Mouse (Mus musculus): ENCODE measurements around the gene Acvrl1. TPM values are rescaled to one million over a fixed set of nuclear protein-coding genes. Genes with fewer than 3 reads are reported as not detected.

Gene Acvrl1
- polyA plus RNA-seq, 1 experiment: 4.8 TPM

DNA sequence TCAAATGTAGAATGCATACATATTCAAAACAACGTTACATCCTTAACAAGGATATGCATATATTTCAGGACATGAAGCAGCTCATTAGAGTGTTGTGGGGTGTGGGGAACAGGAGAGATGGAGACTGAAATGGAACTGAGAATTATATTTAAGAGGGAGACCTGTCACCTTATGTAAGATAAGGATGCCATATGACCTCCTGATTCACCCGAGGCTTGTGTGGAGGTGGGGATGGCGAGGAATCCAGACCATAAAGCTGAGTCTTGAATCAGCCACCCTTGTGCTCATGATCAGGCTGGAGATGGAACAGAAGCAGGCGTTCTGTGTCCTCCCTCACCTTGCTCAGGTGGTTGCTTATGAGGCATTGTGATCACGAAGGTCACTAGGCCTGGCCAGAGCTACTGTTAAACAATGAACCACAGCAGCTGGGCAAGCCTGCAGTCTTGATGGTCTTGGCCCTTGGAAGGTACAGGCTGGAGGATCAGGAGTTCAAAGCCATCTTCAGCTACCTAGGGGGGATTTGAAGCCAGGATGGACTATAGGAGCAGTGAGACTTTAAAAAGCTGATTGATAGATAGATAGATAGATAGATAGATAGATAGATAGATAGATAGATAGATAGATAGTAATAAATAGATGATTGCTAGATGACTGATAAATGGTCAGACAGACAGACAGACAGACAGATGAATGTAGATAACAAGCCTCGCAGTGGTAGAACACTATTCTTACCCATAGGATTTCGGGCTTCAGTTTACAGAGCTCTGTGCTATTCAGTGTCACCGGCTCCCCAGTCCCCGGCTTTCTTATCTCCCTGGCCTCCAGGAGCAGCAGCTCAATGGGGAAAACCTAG, 23.3 kb downstream of the Acvrl1 start:
- no peaks in the 10 kb centered on the region for H3K4me1 ChIP-seq (ENCODE audit: control insufficient read depth, insufficient read depth, low read length)
- no peaks in the 10 kb centered on the region for H3K27me3 ChIP-seq (ENCODE audit: control insufficient read depth, insufficient read depth, low read length)
- no peak overlapping the region for H3K4me3 ChIP-seq (ENCODE audit: control insufficient read depth, low read depth, low read length)
- H3K36me3 ChIP-seq (ENCODE audit: control insufficient read depth, insufficient read depth, low read length): no peaks in the 10 kb centered on the region
- TF ChIP-seq POLR2A (IDR thresholded peaks at IDR 0.05; ENCODE audit: control insufficient read depth, low read depth, low read length): no peak
- TF ChIP-seq CTCF (IDR thresholded peaks at IDR 0.05; ENCODE audit: control insufficient read depth, insufficient read depth, insufficient replicate concordance, low read depth, low read length): no peak
- H3K27ac ChIP-seq (ENCODE audit: control insufficient read depth, insufficient read depth, low read depth, low read length): no peak overlapping the region

GRCm38 (mm10) chr15:101154700-101155616, 26.6 kb downstream of the Acvrl1 start:
- no peaks in the 10 kb centered on the region for H3K4me1 ChIP-seq (ENCODE audit: control insufficient read depth, insufficient read depth, low read length)
- no peak overlapping the region for H3K4me3 ChIP-seq (ENCODE audit: control insufficient read depth, low read depth, low read length)
- TF ChIP-seq CTCF (IDR thresholded peaks at IDR 0.05; ENCODE audit: control insufficient read depth, insufficient read depth, insufficient replicate concordance, low read depth, low read length) (no peak), POLR2A (IDR thresholded peaks at IDR 0.05; ENCODE audit: control insufficient read depth, low read depth, low read length) (no peak)
- H3K36me3 ChIP-seq (ENCODE audit: control insufficient read depth, insufficient read depth, low read length): no peaks in the 10 kb centered on the region
- H3K27ac ChIP-seq (ENCODE audit: control insufficient read depth, insufficient read depth, low read depth, low read length): no peak overlapping the region
- no peaks in the 10 kb centered on the region for H3K27me3 ChIP-seq (ENCODE audit: control insufficient read depth, insufficient read depth, low read length)

DNA sequence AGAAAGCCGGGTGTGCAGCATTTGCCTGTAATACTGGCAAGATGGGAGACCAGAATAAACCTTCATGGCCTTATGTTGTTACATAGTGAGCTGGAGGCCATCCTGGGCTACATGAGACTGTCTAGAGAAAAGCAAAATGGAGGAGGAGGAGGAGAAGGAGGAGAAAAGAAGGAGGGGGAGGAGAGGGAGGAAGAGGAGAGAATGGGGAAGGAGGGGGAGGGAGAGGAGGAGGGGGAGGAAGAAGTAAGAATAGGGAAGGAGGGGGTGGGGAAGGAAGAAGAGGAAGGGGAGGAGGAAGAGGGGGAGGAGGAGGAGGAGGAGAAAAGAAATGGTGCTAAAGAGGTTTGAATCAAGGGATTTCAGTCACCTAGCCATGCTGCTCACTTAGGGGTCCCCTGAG, 31.8 kb downstream of the Acvrl1 start:
- Histone ChIP-seq H3K27me3 (ENCODE audit: control insufficient read depth, insufficient read depth, low read length) (no peaks in the 10 kb centered on the region), H3K27ac (ENCODE audit: control insufficient read depth, insufficient read depth, low read depth, low read length) (no peak overlapping the region), H3K4me1 (ENCODE audit: control insufficient read depth, insufficient read depth, low read length) (no peaks in the 10 kb centered on the region), H3K4me3 (ENCODE audit: control insufficient read depth, low read depth, low read length) (no peak overlapping the region), H3K36me3 (ENCODE audit: control insufficient read depth, insufficient read depth, low read length) (no peaks in the 10 kb centered on the region)
- no peak for TF ChIP-seq POLR2A (IDR thresholded peaks at IDR 0.05; ENCODE audit: control insufficient read depth, low read depth, low read length)
- TF ChIP-seq CTCF (IDR thresholded peaks at IDR 0.05; ENCODE audit: control insufficient read depth, insufficient read depth, insufficient replicate concordance, low read depth, low read length): no peak

DNA sequence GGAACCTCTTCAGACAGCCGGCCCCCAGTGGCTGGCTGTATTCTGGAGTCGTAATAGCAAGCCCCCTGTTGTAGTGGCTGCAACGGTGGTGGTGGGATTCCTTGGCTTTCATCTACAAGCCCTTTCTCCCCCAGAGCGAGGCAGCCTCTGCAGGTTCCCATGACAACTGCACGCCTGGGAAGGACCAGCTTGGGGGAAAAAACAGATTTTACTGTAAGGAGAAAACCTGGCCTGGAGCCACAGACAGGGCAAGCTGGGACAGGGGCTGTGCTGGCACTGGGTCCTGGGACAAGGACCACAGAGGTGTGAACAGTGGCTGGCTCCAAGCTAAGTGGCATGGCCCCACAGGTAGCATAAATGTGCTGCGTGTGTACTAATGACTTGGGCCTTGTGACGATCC, 32.3 kb downstream of the Acvrl1 start:
- H3K4me3 ChIP-seq (ENCODE audit: control insufficient read depth, low read depth, low read length): no peak overlapping the region
- no peak for TF ChIP-seq POLR2A (IDR thresholded peaks at IDR 0.05; ENCODE audit: control insufficient read depth, low read depth, low read length)
- no peak for TF ChIP-seq CTCF (IDR thresholded peaks at IDR 0.05; ENCODE audit: control insufficient read depth, insufficient read depth, insufficient replicate concordance, low read depth, low read length)
- no peaks in the 10 kb centered on the region for H3K4me1 ChIP-seq (ENCODE audit: control insufficient read depth, insufficient read depth, low read length)
- H3K36me3 ChIP-seq (ENCODE audit: control insufficient read depth, insufficient read depth, low read length): no peaks in the 10 kb centered on the region
- H3K27ac ChIP-seq (ENCODE audit: control insufficient read depth, insufficient read depth, low read depth, low read length): no peak overlapping the region
- H3K27me3 ChIP-seq (ENCODE audit: control insufficient read depth, insufficient read depth, low read length): no peaks in the 10 kb centered on the region

DNA sequence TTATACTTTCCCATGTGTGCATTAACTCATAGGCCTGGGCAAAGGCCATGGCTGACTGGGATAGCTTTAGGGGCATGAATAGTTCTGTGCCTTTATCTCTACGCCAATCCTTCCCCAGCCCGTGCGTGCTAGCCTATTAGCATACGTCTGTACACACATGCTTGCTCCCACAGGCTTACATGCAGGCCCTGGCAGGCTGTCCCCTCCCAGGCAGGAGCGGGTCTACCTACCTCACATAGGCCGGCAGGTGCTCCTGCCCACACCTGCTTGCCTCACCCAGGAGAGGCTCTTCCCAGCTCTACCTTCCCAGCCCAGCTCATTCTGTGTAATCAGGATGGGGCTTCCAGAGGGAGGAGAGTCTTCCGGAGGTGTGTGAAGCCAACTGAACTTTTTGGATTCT, 33.2 kb downstream of the Acvrl1 start:
- Histone ChIP-seq H3K36me3 (ENCODE audit: control insufficient read depth, insufficient read depth, low read length) (no peaks in the 10 kb centered on the region), H3K27ac (ENCODE audit: control insufficient read depth, insufficient read depth, low read depth, low read length) (no peak overlapping the region), H3K4me3 (ENCODE audit: control insufficient read depth, low read depth, low read length) (no peak overlapping the region), H3K27me3 (ENCODE audit: control insufficient read depth, insufficient read depth, low read length) (no peaks in the 10 kb centered on the region), H3K4me1 (ENCODE audit: control insufficient read depth, insufficient read depth, low read length) (no peaks in the 10 kb centered on the region)
- no peak for TF ChIP-seq POLR2A (IDR thresholded peaks at IDR 0.05; ENCODE audit: control insufficient read depth, low read depth, low read length)
- no peak for TF ChIP-seq CTCF (IDR thresholded peaks at IDR 0.05; ENCODE audit: control insufficient read depth, insufficient read depth, insufficient replicate concordance, low read depth, low read length)

- Histone ChIP-seq H3K36me3 (ENCODE audit: control insufficient read depth, insufficient read depth, low read length) (no peaks in the 10 kb centered on the region), H3K4me1 (ENCODE audit: control insufficient read depth, insufficient read depth, low read length) (no peaks in the 10 kb centered on the region), H3K27me3 (ENCODE audit: control insufficient read depth, insufficient read depth, low read length) (no peaks in the 10 kb centered on the region), H3K27ac (ENCODE audit: control insufficient read depth, insufficient read depth, low read depth, low read length) (no peak overlapping the region), H3K4me3 (ENCODE audit: control insufficient read depth, low read depth, low read length) (no peak overlapping the region)
- TF ChIP-seq CTCF (IDR thresholded peaks at IDR 0.05; ENCODE audit: control insufficient read depth, insufficient read depth, insufficient replicate concordance, low read depth, low read length): no peak
- TF ChIP-seq POLR2A (IDR thresholded peaks at IDR 0.05; ENCODE audit: control insufficient read depth, low read depth, low read length): no peak
These were observed 34.7 kb downstream of the Acvrl1 start for GRCm38 (mm10) chr15:101163056-101163458.

GRCm38 (mm10) chr15:101163854-101164253, 35.5 kb downstream of the Acvrl1 start:
- H3K27me3 ChIP-seq (ENCODE audit: control insufficient read depth, insufficient read depth, low read length): no peaks in the 10 kb centered on the region
- H3K4me1 ChIP-seq (ENCODE audit: control insufficient read depth, insufficient read depth, low read length): no peaks in the 10 kb centered on the region
- H3K36me3 ChIP-seq (ENCODE audit: control insufficient read depth, insufficient read depth, low read length): no peaks in the 10 kb centered on the region
- no peak overlapping the region for H3K4me3 ChIP-seq (ENCODE audit: control insufficient read depth, low read depth, low read length)
- no peak overlapping the region for H3K27ac ChIP-seq (ENCODE audit: control insufficient read depth, insufficient read depth, low read depth, low read length)
- TF ChIP-seq POLR2A (IDR thresholded peaks at IDR 0.05; ENCODE audit: control insufficient read depth, low read depth, low read length): no peak
- TF ChIP-seq CTCF (IDR thresholded peaks at IDR 0.05; ENCODE audit: control insufficient read depth, insufficient read depth, insufficient replicate concordance, low read depth, low read length): no peak

Data from testis, adult 2 months (tissue).